Mouse (Mus musculus): ENCODE data around the gene Gm5426. TPM values are rescaled to one million over a fixed set of nuclear protein-coding genes. Genes with fewer than 3 reads are reported as not detected.
A peak's percentile ranks its signal among the peaks of the same experiment; 100 is the strongest.
"Not testable (repeated sequence)": the region's sequence is repeated elsewhere in the genome, so short reads cannot be mapped to it uniquely, and the experiment has no call there.

Gene Gm5426
- not detected for total RNA-seq (2021)
- long read RNA-seq, experiment 1: 0 reads
- long read RNA-seq, experiment 2: 0 reads

DNA sequence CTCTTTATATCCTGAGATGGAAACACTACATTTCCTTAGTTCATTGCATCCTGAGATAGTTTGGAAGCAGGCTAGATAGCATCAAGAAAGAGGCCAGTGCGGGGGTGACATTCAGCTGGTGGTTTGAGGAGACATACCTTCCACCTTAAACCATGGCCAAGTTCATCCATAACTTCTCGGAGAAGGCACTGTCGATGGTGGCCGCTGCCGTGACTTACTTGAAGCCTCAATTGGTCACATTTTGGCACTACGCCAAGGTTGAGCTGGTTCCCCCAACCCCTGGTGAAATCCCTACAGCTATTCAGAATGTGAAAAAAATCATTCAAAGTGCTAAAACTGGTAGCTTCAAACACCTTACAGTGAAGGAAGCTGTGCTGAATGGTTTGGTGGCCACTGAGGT lies at the start of gene Gm5426:
Gene Gm5426, plus strand, starts transcription at position 153 of the 400 bp plus-strand sequence.
- not testable (repeated sequence) for DNase-seq (ENCODE audit: low spot score in 2 of 2)
- intact Hi-C loops (cut with DNase I): loop anchor here (10.0 kb wide), 1 partner anchor 1548 kb away; no protein-coding TSS in a partner anchor

GRCm38 (mm10) chr10:96089744-96090143 lies 46.7 kb upstream of the Gm5426 start:
- no peak for DNase-seq (ENCODE audit: low spot score in 2 of 2)
- intact Hi-C loops (cut with DNase I): no loop called here

- DNase-seq (ENCODE audit: low spot score in 2 of 2): no peak
- intact Hi-C loops (cut with DNase I): no loop called here
Observed at GRCm38 (mm10) chr10:96090388-96090787, 46.0 kb upstream of the Gm5426 start.

DNA sequence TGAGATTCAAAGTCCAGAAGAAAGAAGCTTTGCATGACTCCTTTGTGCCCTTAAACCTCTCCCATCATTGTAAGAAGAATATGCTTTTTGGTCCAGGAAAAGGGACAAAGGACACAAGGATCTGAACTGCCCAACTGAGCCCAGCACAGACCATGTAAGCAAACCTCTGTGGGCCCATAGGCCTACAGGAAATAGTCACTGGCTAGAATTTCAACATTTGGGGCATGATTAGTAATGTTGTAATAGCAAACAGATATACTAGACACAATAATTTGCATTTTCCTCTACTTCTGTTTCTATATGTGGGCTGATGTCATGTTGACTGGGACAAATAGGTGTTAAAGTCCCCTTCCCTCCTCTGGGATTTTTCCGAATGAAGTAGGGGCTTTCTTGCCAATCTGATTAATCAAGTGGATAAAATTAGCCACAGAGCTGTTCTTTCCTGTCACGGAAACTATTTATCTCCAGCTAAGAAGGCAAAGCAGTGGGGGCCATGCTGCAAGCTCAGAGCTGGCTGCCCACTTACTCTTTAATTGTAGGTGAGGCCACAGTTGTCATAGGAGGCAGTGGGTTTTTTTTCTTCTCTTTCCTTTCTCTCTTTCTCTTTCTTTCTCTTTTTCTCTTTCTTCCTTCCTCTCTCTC lies 42.4 kb upstream of the Gm5426 start:
- intact Hi-C loops (cut with DNase I): no loop called here
- DNase-seq (ENCODE audit: low spot score in 2 of 2): no peak

- intact Hi-C loops (cut with DNase I): no loop called here
- DNase-seq (ENCODE audit: low spot score in 2 of 2): peak in 1 of 2 experiments; percentile 26
Observed at GRCm38 (mm10) chr10:96094559-96094958, 41.8 kb upstream of the Gm5426 start.

- DNase-seq (ENCODE audit: low spot score in 2 of 2): no peak
- intact Hi-C loops (cut with DNase I): no loop called here
Observed at GRCm38 (mm10) chr10:96096730-96097129, 39.7 kb upstream of the Gm5426 start.

DNA sequence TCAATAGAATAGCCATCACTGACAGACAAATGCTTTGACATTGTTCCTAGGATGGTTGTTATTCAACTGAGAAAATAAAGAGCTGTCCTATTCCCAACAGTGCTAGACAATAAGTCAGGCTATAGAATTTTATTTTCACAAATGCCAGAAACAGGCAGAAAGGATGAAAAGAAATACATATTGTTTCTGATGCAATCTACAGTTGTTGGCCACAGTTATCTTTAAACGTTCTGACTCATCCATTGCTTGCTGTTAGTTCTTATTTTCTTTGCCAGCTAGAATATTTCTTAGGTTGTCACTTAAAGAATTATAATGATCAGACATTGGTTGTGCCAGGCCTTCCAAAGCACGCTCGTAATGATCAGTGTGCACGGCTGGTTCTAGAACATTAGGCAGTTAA lies 35.4 kb upstream of the Gm5426 start:
- no peak for DNase-seq (ENCODE audit: low spot score in 2 of 2)
- intact Hi-C loops (cut with DNase I): no loop called here

- intact Hi-C loops (cut with DNase I): no loop called here
- no peak for DNase-seq (ENCODE audit: low spot score in 2 of 2)
Observed at GRCm38 (mm10) chr10:96104158-96104557, 32.2 kb upstream of the Gm5426 start.

GRCm38 (mm10) chr10:96104624-96105023 lies 31.8 kb upstream of the Gm5426 start:
- no peak for DNase-seq (ENCODE audit: low spot score in 2 of 2)
- intact Hi-C loops (cut with DNase I): no loop called here

DNA sequence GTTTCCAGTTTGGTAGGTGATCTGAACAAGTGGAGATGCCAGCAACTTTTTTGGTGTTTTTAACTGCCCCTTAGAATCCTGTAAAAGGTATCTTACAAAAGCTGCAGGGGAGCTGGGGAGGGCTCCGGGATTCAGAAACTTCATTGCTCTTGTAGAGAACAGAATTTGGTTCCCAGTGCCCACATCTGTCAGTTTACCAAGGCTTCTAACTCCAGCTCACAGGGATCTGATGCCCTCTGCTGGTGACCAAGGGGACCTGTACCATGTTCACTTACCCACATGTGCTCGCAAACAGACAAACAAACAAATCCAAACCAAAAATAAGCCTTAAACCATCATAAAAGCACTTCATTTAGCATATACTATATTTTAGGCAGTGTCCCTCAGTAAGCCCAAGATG lies 31.3 kb upstream of the Gm5426 start:
- no peak for DNase-seq (ENCODE audit: low spot score in 2 of 2)
- intact Hi-C loops (cut with DNase I): no loop called here

DNA sequence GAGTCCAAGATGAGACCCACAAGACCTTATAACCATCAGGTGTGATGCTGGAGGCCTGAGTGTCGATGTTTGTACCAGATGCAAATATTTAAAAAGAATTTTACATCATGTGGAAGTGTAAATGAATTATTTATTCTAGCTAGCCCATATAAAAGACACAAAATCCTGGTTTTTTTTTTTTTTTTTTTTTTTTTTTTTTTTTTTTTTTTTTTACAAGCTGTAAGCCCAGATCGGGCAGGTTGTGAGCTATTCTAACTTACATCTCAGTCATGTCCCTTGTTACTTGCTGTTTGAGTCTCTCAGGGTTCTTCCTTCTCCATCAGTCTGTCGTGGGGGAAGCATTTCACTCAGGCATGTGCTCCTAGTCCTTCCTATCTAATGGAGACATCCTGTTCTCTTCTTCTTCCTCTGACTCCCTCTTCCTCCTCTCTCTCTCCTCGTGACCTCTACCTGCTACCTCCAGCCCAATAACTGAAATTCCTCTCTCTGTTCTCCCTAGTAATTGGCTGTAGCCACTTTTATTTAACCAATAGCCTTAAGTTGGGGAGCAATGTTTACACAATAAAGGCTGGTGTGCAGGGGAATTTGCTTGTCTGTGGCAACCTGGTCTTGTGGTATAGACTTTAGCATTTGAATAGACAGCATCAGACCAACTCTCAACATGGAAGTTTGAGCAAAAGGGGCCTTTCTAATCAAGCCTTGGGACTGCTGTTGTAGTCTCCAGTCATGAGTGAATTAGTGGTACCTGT lies 29.3 kb upstream of the Gm5426 start:
- intact Hi-C loops (cut with DNase I): no loop called here
- no peak for DNase-seq (ENCODE audit: low spot score in 2 of 2)

- DNase-seq (ENCODE audit: low spot score in 2 of 2): no peak
- intact Hi-C loops (cut with DNase I): no loop called here
Observed at GRCm38 (mm10) chr10:96107825-96108224, 28.6 kb upstream of the Gm5426 start.

DNA sequence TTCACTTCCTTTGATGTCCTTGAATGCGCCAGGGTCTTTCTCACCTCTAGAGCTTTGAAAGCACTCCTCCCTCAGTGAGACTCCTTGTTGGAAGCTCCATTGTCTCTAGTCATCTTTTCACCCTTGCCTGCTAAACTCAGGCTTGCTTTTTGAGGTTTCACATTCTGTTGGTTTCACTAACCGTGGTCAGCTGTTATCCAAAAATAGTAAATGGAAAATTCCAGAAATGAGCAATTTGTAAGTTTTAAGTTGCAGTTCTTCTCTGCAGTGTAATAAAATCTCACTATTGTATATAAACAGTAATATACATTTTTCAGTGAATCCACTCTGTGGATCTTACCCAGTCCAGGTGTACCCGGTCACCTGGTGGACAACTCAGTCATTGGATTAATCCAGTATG lies 21.1 kb upstream of the Gm5426 start:
- intact Hi-C loops (cut with DNase I): no loop called here
- DNase-seq (ENCODE audit: low spot score in 2 of 2): no peak

DNA sequence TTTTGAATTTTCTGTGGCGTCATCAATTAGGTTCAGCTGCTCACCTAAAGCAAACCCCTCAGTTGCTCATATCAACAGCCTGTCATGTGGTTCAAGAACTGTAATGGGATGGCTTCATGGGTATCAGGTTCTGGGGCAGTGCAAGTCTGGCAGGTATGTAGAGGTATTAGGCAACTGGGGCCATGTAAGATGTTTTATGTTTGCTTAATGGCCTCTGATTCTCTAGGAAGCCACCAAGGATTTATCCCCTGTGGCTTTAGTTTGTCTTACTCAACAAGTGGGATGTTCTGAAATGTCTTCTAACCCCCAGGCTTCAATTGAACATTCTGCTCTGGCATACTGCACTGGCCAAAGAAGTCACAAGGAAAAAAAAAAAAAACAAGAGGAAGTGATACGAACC lies 15.6 kb upstream of the Gm5426 start:
- no peak for DNase-seq (ENCODE audit: low spot score in 2 of 2)
- intact Hi-C loops (cut with DNase I): no loop called here

GRCm38 (mm10) chr10:96121249-96122010 lies 15.0 kb upstream of the Gm5426 start:
- DNase-seq (ENCODE audit: low spot score in 2 of 2): peak in 1 of 2 experiments; percentile 51
- intact Hi-C loops (cut with DNase I): no loop called here

GRCm38 (mm10) chr10:96123885-96124284 lies 12.5 kb upstream of the Gm5426 start:
- intact Hi-C loops (cut with DNase I): no loop called here
- DNase-seq (ENCODE audit: low spot score in 2 of 2): no peak

DNA sequence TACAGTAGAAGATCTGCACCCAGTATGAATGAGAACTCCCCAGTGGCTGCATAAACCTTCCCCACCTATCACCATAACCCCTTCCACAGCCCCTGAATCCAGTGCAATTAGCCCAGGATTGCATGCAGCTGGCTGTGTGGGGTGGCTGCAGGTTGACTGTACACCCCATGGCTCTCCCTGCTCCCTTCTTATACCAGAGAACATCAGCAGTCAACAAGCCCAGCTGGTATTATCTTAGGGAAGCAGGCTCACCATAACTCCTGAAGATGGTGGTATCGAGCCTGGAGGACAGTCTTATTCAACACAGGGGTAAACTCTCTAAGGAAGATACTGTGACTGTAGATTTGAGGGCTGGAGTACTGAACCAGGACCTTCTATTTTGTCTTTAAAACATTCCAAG lies 12.1 kb upstream of the Gm5426 start:
- intact Hi-C loops (cut with DNase I): no loop called here
- no peak for DNase-seq (ENCODE audit: low spot score in 2 of 2)

DNA sequence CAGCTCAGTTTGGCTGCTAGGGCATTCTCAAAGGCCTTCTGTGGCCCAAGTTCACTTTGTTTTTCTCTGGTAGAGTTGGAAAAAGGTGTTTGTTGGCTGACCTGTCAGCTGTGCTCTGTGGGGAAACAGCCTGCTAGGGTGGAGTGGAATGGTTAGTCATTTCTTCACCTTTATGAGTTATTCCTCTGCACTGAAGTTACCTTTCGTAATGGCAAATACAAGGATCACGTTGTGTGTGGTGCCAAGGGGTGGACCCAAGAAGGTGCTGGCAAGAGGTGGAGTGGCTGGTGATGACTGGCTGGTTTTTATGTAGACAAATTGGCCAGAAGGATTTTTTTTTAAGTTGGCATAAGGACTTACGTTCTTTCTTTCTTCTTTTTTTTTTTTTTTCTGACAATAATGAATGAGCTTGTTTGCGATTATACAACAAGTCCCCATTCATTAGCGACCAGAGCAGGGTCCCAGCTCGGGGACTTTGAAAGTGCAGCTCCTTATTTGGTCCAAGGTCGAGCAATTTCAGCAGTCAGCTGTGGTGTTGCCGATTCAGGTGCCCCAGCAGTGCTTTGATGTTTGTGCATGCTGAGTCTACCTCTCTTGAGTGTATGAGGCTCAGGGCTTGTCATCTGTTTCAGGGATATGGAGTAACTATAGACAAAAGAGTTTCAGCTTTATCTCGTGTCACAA lies 10.5 kb upstream of the Gm5426 start:
- intact Hi-C loops (cut with DNase I): no loop called here

DNA sequence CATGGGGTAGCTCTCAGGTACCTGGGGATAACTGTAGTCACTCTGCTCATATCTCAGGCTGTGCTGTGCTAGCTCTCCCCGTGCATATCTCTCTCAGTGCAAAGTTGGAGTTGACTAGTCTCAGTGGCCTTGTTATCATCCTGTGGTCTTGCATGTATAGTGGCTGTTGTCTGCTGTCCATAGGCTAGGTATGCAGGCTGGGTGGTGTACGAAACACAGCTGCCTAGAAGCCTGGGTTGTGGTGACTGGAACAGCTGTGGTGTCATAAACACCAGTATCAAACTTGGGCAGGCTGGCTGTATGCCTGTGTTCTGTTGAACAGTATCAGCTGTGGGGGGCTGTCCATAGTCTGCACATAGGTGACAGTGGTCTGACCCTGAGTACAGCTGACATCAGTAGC lies 7.2 kb upstream of the Gm5426 start:
- intact Hi-C loops (cut with DNase I): no loop called here

More for the DNA sequence above, 10.5 kb upstream of the Gm5426 start:
- no peak for DNase-seq (ENCODE audit: low spot score in 2 of 2)

GRCm38 (mm10) chr10:96130406-96130805 lies 6.0 kb upstream of the Gm5426 start:
- intact Hi-C loops (cut with DNase I): loop anchor here (5.0 to 10.0 kb wide), 3 partner anchors 82 to 1554 kb away; partner anchors contain the start of gene Btg1
- DNase-seq (ENCODE audit: low spot score in 2 of 2): no peak

More for the DNA sequence above, 7.2 kb upstream of the Gm5426 start:
- no peak for DNase-seq (ENCODE audit: low spot score in 2 of 2)

All from left cerebral cortex, postnatal 14 days (tissue).